Mouse (Mus musculus): ENCODE measurements around the gene Col5a3. TPM values are rescaled to one million over a fixed set of nuclear protein-coding genes. Genes with fewer than 3 reads are reported as not detected.

The Col5a3 gene
- polyA plus RNA-seq, 1 experiment from 2014 or later = 1.5 TPM

Other genes starting within 250 kb of the Col5a3 start
- gene Zfp846, start 233.8 kb downstream of the Col5a3 start, polyA plus RNA-seq (2016; fragmentation: Nextera tagmentation; extraction: Ambion mirVana) = 30.6 and 34.8 TPM in 2 replicates
- gene Ubl5, start 172.2 kb downstream of the Col5a3 start, polyA plus RNA-seq (2016; fragmentation: Nextera tagmentation; extraction: Ambion mirVana) = 445 and 471 TPM in 2 replicates
- gene Fbxl12, start 170.3 kb downstream of the Col5a3 start, polyA plus RNA-seq (2016; fragmentation: Nextera tagmentation; extraction: Ambion mirVana) = 18.3 and 19.8 TPM in 2 replicates
- gene Pin1, start 163.0 kb downstream of the Col5a3 start, polyA plus RNA-seq (2016; fragmentation: Nextera tagmentation; extraction: Ambion mirVana) = 47.2 and 49.4 TPM in 2 replicates
- 68.7 and 75.0 TPM in 2 replicates for gene Olfm2, start 68.7 kb downstream of the Col5a3 start, polyA plus RNA-seq (2016; fragmentation: Nextera tagmentation; extraction: Ambion mirVana)
- gene Rdh8, start 3.4 kb upstream of the Col5a3 start, polyA plus RNA-seq (2016; fragmentation: Nextera tagmentation; extraction: Ambion mirVana) = not detected in 2 replicates
- gene A230050P20Rik, start 53.6 kb upstream of the Col5a3 start, polyA plus RNA-seq (2016; fragmentation: Nextera tagmentation; extraction: Ambion mirVana) = 2.0 and 2.4 TPM in 2 replicates
- gene Angptl6, start 64.7 kb upstream of the Col5a3 start, polyA plus RNA-seq (2016; fragmentation: Nextera tagmentation; extraction: Ambion mirVana) = 4.8 and 5.5 TPM in 2 replicates
- 55.1 and 59.5 TPM in 2 replicates for gene Ppan, start 73.1 kb upstream of the Col5a3 start, polyA plus RNA-seq (2016; fragmentation: Nextera tagmentation; extraction: Ambion mirVana)
- gene Eif3g, start 83.6 kb upstream of the Col5a3 start, polyA plus RNA-seq (2016; fragmentation: Nextera tagmentation; extraction: Ambion mirVana) = 282 and 283 TPM in 2 replicates
- gene Dnmt1, start 144.8 kb upstream of the Col5a3 start, polyA plus RNA-seq (2016; fragmentation: Nextera tagmentation; extraction: Ambion mirVana) = 95.2 and 102 TPM in 2 replicates
- gene S1pr2, start 161.7 kb upstream of the Col5a3 start, polyA plus RNA-seq (2016; fragmentation: Nextera tagmentation; extraction: Ambion mirVana) = 22.1 and 26.5 TPM in 2 replicates
- gene Mrpl4, start 187.7 kb upstream of the Col5a3 start, polyA plus RNA-seq (2016; fragmentation: Nextera tagmentation; extraction: Ambion mirVana) = 103 and 106 TPM in 2 replicates
- gene Icam1, start 200.9 kb upstream of the Col5a3 start, polyA plus RNA-seq (2016; fragmentation: Nextera tagmentation; extraction: Ambion mirVana) = 5.2 and 5.5 TPM in 2 replicates
- gene Icam4, start 214.3 kb upstream of the Col5a3 start, polyA plus RNA-seq (2016; fragmentation: Nextera tagmentation; extraction: Ambion mirVana) = 1.7 and 2.1 TPM in 2 replicates
- gene Icam5, start 217.0 kb upstream of the Col5a3 start, polyA plus RNA-seq (2016; fragmentation: Nextera tagmentation; extraction: Ambion mirVana) = 0.13 and 0.23 TPM in 2 replicates